Mouse (Mus musculus) c-Kit-negative CD71-positive TER-119-positive erythroid progenitor cells, embryonic 14.5 days (primary cell): Measurements from ENCODE around the gene Irgm2.

ENCODE experiments used
- DNase-seq: peaks from one replicate; pipeline ENCODE4 v3.0.0-alpha.2; 2013; ENCODE audit warnings: low read depth, low spot score

Irgm2 gene

GRCm38 (mm10) chr11:58260156-58260555, 60.7 kb downstream of the Irgm2 start:
- no peak for DNase-seq

DNA sequence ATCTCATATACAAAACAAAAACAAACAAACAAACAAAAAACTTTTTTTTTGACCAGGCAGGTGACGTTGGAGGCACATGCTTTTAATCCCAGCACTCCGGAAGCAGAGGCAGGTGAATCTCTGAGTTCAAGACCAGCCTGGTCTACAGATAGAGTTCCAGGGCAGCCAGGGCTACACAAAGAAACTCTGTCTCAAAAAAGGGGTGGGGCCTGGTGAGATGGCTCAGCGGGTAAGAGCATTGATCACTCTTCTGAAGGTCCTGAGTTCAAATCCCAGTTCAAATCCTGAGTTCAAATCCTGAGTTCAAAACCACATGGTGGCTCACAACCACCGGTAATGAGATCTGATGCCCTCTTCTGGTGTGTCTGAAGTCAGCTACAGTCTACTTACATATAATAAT, 62.4 kb downstream of the Irgm2 start:
- DNase-seq = no peak

- no peak for DNase-seq
Observed at GRCm38 (mm10) chr11:58262336-58262735, 62.9 kb downstream of the Irgm2 start.

GRCm38 (mm10) chr11:58263516-58263915, 64.1 kb downstream of the Irgm2 start:
- DNase-seq = no peak

DNA sequence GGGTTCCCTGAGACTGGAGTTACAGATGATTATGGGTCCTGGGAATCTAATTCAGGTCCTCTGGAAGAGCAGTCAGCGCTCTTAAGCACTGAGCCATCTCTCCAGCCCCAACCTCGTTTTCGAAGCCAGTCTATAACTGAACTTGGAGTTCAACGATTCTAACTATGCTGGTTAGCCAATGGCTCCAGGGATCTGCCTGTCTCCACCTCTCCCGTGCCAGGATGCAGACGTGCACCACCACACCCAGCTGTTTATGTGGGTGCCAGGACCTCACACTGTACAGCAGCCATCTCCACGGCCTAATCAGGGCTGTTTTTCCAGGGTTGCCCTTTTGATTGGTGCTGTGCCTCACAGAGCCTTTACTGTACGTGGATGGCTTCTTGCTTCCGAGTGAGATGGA, 65.1 kb downstream of the Irgm2 start:
- DNase-seq = no peak

GRCm38 (mm10) chr11:58268285-58268684, 68.9 kb downstream of the Irgm2 start:
- no peak for DNase-seq
